Mouse (Mus musculus): ENCODE measurements at regions not wholly inside any gene's neighbourhood (a gene's known extent, or its start where the extent isn't known, plus 50 kb on each side); places are given as distances from the start of the nearest gene placed in this dataset.

DNA sequence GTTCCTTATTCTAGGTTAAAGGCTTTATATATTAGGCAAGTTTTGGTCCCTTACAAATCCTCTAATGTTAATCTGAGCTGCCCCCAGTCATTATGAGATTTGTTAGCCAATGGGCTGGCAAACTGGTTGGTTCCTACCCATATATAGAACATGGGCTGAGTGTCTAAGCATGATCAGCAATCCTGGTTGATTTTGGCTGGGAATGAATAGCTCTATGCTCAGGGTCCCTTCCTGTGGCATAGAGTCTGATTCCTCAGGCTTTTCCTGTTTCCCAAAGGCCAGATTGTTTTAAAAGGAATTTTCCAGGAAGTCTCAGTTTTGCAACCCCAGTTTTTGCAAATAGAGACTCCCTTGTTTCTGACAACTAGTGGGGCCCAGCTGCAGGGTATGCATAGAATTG, 102.1 kb upstream of the 9330182O14Rik start:
- H3K4me2 ChIP-seq (replicated peaks): no peak overlapping the region
- H3K27ac ChIP-seq: no peak overlapping the region
- H3K27me3 ChIP-seq (replicated peaks): no peaks in the 10 kb centered on the region
- H3K4me1 ChIP-seq: no peaks in the 10 kb centered on the region
- no peak for ATAC-seq (ENCODE audit: low FRiP score, low read depth)
- H3K9ac ChIP-seq: no peak overlapping the region
- H3K9me3 ChIP-seq: no peaks in the 10 kb centered on the region
- H3K36me3 ChIP-seq: no peaks in the 10 kb centered on the region
- H3K4me3 ChIP-seq: no peak overlapping the region

DNA sequence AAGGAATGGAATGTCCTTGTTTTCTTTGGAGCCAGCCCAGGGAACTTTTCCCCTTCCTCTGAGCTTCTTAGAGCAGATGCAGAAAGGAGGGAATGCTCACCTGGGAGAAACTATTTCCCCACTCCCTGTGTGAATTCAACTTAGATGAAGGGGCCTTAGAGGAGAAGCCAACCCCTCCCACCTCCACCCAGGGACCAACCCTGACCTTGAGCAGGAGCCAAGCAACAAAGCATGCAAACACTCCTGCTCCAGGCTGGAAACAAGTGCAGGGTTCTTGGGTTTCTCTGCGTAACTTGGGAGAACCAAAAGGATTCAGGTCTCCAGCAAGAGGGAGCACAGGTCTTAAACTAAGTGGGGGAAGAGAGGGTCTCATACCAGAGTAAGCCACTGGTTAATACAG, 98.0 kb upstream of the 9330182O14Rik start:
- ATAC-seq (ENCODE audit: low FRiP score, low read depth): no peak
- Histone ChIP-seq H3K9me3 (no peaks in the 10 kb centered on the region), H3K9ac (no peak overlapping the region), H3K4me3 (no peak overlapping the region), H3K27me3 (replicated peaks) (no peaks in the 10 kb centered on the region), H3K4me2 (replicated peaks) (no peak overlapping the region), H3K36me3 (no peaks in the 10 kb centered on the region), H3K4me1 (no peaks in the 10 kb centered on the region), H3K27ac (no peak overlapping the region)
- 88% methylated on average over 1 of the region's 1 CpGs for WGBS

DNA sequence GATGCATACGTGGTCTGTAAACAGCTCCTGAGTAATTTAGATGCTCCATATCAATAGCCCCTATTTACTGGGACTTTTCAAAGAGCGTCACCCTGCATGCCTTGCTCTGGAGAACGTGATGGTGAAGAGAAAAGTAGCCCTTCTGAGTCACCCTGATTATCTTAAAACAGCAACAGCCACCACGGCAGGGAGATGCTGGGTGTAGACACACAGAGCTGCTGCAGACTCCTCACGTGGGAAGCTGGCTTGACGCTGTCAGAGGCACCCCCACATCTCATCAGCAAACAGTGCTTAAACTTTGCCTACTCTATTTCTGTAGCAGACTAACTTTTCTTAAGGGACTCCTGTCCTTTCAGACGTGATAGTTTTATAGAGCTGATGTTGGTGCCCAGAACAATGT, 96.9 kb upstream of the 9330182O14Rik start:
- Histone ChIP-seq H3K4me3 (no peak overlapping the region), H3K36me3 (no peaks in the 10 kb centered on the region), H3K27ac (no peak overlapping the region), H3K9ac (no peak overlapping the region), H3K4me2 (replicated peaks) (no peak overlapping the region), H3K9me3 (no peaks in the 10 kb centered on the region), H3K27me3 (replicated peaks) (no peaks in the 10 kb centered on the region), H3K4me1 (no peaks in the 10 kb centered on the region)
- ATAC-seq (ENCODE audit: low FRiP score, low read depth): no peak
- 72% methylated on average over 7 of the region's 7 CpGs for WGBS

DNA sequence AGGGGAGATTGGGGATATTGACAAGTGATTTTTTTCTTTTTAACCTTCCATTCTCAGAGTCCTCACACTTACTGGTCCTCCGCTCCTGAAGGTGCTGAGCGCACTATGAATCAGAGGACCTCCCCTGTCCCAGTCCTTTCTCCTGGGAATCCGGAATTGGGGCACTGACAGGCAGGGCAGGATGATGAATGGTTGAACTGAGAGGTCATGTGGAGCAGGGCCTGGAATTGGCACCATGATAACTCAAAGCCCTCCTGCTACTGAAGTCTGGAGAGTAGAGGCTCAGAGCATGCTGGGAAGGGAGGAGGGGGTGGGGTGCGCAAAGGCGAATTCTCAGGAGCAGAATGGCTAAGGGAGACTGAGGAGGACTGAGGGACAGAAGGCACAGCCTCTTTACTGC, 87.9 kb upstream of the 9330182O14Rik start:
- Histone ChIP-seq H3K9me3 (no peaks in the 10 kb centered on the region), H3K4me2 (replicated peaks) (no peak overlapping the region), H3K4me1 (peaks cover 4% of the 10 kb centered on the region; the same call in 1 of the 2 replicates), H3K9ac (no peak overlapping the region), H3K27me3 (replicated peaks) (no peaks in the 10 kb centered on the region), H3K4me3 (no peak overlapping the region), H3K36me3 (no peaks in the 10 kb centered on the region), H3K27ac (no peak overlapping the region)
- WGBS: 40% methylated on average over 5 of the region's 5 CpGs
- no peak for ATAC-seq (ENCODE audit: low FRiP score, low read depth)

DNA sequence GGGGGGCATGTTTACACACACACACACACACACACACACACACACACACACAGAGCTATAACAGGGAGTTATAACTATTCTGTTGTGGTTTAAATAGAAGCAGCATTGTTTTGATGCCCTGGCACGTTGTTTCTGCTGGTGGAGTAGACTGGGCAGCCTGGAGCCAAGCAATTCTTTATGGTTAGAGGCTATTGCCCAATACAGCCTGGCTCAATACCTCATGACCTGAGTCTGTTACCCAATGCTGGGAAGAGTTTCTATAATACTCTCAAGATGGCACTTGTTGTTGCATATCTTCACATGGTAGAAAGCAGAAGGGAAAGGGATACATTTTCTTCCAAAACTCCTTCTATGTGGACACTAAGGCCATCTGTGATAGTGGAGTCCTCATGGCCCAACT, 87.1 kb upstream of the 9330182O14Rik start:
- Histone ChIP-seq H3K4me1 (peaks cover 4% of the 10 kb centered on the region; the same call in 1 of the 2 replicates), H3K9me3 (no peaks in the 10 kb centered on the region), H3K4me3 (no peak overlapping the region), H3K4me2 (replicated peaks) (no peak overlapping the region), H3K36me3 (no peaks in the 10 kb centered on the region), H3K27me3 (replicated peaks) (no peaks in the 10 kb centered on the region), H3K27ac (no peak overlapping the region), H3K9ac (no peak overlapping the region)
- 55% methylated on average over 1 of the region's 1 CpGs for WGBS
- no peak for ATAC-seq (ENCODE audit: low FRiP score, low read depth)

DNA sequence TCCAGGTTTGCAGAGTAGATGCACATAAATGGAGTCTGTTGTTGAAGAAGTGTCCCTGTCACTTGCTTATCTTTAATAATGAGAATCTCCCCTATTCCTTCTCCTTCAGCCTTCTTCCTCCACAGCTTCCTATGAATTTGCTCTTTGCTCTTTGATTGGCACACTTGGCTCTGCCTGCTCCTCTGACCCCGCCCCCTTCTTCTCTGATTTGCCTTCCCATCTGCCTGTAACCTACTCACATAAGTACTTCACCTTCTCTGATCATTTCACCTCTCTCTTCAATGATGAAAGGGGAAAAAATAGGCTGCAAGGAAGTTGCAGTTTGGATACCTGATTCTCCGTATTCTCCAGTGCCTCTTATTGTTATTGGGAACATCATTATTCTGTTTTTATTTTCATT, 66.1 kb upstream of the 9330182O14Rik start:
- H3K4me3 ChIP-seq: no peak overlapping the region
- no peak overlapping the region for H3K27ac ChIP-seq
- H3K9ac ChIP-seq: no peak overlapping the region
- ATAC-seq (ENCODE audit: low FRiP score, low read depth): no peak
- no peak overlapping the region for H3K4me2 ChIP-seq (replicated peaks)
- H3K27me3 ChIP-seq (replicated peaks): no peaks in the 10 kb centered on the region
- no peaks in the 10 kb centered on the region for H3K9me3 ChIP-seq
- no peaks in the 10 kb centered on the region for H3K36me3 ChIP-seq
- H3K4me1 ChIP-seq: no peaks in the 10 kb centered on the region
- WGBS: 89% methylated on average over 2 of the region's 2 CpGs

DNA sequence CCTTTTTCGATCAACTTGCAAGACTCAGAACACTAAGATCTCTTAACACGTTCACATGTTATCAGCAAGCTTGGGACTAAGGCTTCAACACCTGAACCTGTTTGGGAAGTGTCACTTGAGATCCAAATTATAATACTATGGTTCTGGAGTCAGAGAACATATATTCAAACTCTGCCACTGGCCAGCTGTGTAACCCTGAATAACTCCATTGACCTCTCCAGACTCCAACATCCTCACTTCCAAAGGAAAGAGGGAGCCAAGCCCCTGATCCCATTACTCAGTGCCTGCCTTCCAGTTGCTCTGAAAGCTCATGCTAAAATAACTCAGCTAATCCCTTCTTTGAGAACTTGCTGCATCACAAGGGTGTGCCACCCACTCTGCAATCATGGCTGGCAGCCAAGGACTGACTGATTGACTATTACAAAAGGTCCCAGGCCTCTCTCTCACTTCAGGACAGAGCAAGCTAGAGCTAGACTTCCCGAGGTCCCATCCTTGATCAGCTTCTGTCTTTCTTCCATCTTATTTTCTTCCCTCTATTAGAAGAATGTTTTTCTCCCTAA, 58.8 kb upstream of the 9330182O14Rik start:
- H3K9ac ChIP-seq: no peak overlapping the region
- H3K27me3 ChIP-seq (replicated peaks): no peaks in the 10 kb centered on the region
- H3K4me3 ChIP-seq: no peak overlapping the region
- no peaks in the 10 kb centered on the region; the same call in 1 of the 2 replicates for H3K4me1 ChIP-seq
- H3K27ac ChIP-seq: no peak overlapping the region
- 80% methylated on average over 3 of the region's 3 CpGs for WGBS
- ATAC-seq (ENCODE audit: low FRiP score, low read depth): no peak
- H3K9me3 ChIP-seq: no peaks in the 10 kb centered on the region
- no peaks in the 10 kb centered on the region for H3K36me3 ChIP-seq
- H3K4me2 ChIP-seq (replicated peaks): no peak overlapping the region

DNA sequence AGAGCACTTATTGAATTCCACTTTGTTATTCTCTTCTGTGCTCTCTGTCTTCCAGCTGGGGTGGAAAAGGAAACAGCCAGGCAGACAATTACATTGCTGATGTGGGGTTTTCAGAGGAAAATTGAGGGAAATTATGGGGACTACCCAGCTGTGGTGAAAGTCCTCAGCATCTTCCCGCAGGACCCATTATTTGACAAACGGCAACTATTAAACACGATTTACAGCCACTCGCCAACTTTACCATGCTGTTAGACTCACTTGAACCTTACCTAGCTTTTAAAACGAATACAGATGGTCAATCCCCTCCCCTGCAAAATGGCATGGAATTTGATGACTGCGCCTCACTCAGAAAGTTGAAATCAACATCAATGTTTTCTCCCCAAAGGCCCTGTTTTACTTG, 54.3 kb upstream of the 9330182O14Rik start:
- H3K4me1 ChIP-seq: no peaks in the 10 kb centered on the region; the same call in 1 of the 2 replicates
- no peaks in the 10 kb centered on the region for H3K36me3 ChIP-seq
- no peak overlapping the region for H3K9ac ChIP-seq
- no peak overlapping the region for H3K4me2 ChIP-seq (replicated peaks)
- H3K4me3 ChIP-seq: no peak overlapping the region
- WGBS: 52% methylated on average over 6 of the region's 6 CpGs
- no peaks in the 10 kb centered on the region for H3K27me3 ChIP-seq (replicated peaks)
- no peak for ATAC-seq (ENCODE audit: low FRiP score, low read depth)
- H3K27ac ChIP-seq: no peak overlapping the region
- no peaks in the 10 kb centered on the region for H3K9me3 ChIP-seq

Measured in neural tube, embryonic 12.5 days (tissue).